Mouse (Mus musculus) layer of hippocampus, adult 9-10 months (tissue): ENCODE measurements around the gene Sirt5.
A peak's percentile ranks its signal among the peaks of the same experiment; 100 is the strongest.

ENCODE experiments used
- DNase-seq: peaks from one replicate; pipeline ENCODE4 v3.0.0; 2022; ENCODE audit warnings: low spot score

Gene Sirt5

GRCm38 (mm10) chr13:43374205-43374604 is 8.9 kb downstream of the Sirt5 start:
- no peak for DNase-seq

- no peak for DNase-seq
These were observed 9.7 kb downstream of the Sirt5 start for GRCm38 (mm10) chr13:43374918-43375432.

- no peak for DNase-seq
These were observed 14.7 kb downstream of the Sirt5 start for GRCm38 (mm10) chr13:43379989-43380388.

- no peak for DNase-seq
These were observed 20.0 kb downstream of the Sirt5 start for GRCm38 (mm10) chr13:43385321-43385720.

- no peak for DNase-seq
These were observed 32.5 kb downstream of the Sirt5 start for GRCm38 (mm10) chr13:43397700-43398296.

- peak; percentile 92 for DNase-seq
These were observed 33.2 kb downstream of the Sirt5 start, which contains the start of gene Nol7 for GRCm38 (mm10) chr13:43398297-43399080. Gene Nol7, plus strand, starts transcription at chr13:43398390.

- DNase-seq: no peak
These were observed 34.3 kb downstream of the Sirt5 start for GRCm38 (mm10) chr13:43399576-43399975.

- DNase-seq: no peak
These were observed 47.0 kb downstream of the Sirt5 start for GRCm38 (mm10) chr13:43412311-43412710.

- no peak for DNase-seq
These were observed 48.3 kb downstream of the Sirt5 start for GRCm38 (mm10) chr13:43413611-43414010.

- no peak for DNase-seq
These were observed 50.0 kb downstream of the Sirt5 start for GRCm38 (mm10) chr13:43415249-43415648.

GRCm38 (mm10) chr13:43428436-43428835 is 63.1 kb downstream of the Sirt5 start:
- no peak for DNase-seq

GRCm38 (mm10) chr13:43433395-43433794 is 68.1 kb downstream of the Sirt5 start:
- no peak for DNase-seq

- DNase-seq: no peak
These were observed 75.1 kb downstream of the Sirt5 start for GRCm38 (mm10) chr13:43440376-43440775.

- DNase-seq: no peak
These were observed 77.3 kb downstream of the Sirt5 start for GRCm38 (mm10) chr13:43442551-43442950.

- DNase-seq: no peak
These were observed 78.4 kb downstream of the Sirt5 start for GRCm38 (mm10) chr13:43443706-43444105.

GRCm38 (mm10) chr13:43444717-43445116 is 79.4 kb downstream of the Sirt5 start:
- no peak for DNase-seq
